Mouse (Mus musculus) gastrocnemius, postnatal 36 days (tissue): Measurements from ENCODE around the gene Traf2. TPM values are rescaled to one million over a fixed set of nuclear protein-coding genes. Genes with fewer than 3 reads are reported as not detected.

Source experiments
- total RNA-seq, 2 experiments: library from RNA; stranded (reverse); gene quantifications; 2 replicates each; pipeline ENCODE4 v1.2.3; 2021

Traf2 gene
- total RNA-seq, 2 experiments from 2014 or later = 9.8 to 11.5 TPM

Other genes starting within 250 kb of the Traf2 start
- gene Grin1, start 227.8 kb downstream of the Traf2 start, total RNA-seq = not detected
- gene Man1b1, start 214.6 kb downstream of the Traf2 start, total RNA-seq = 10 to 100 TPM; 11.9 to 15.0 TPM
- gene Dpp7, start 190.6 kb downstream of the Traf2 start, total RNA-seq = 10 to 100 TPM in 1 of 2 experiments, 1 to 10 TPM in 1; 8.7 to 11.9 TPM
- gene Uap1l1, start 181.3 kb downstream of the Traf2 start, total RNA-seq = 1 to 10 TPM; 2.2 to 3.4 TPM
- under 1 TPM; 0.10 to 0.26 TPM for gene Sapcd2, start 174.6 kb downstream of the Traf2 start, total RNA-seq
- gene Entpd2, start 151.1 kb downstream of the Traf2 start, total RNA-seq = 1 to 10 TPM; 7.2 to 9.5 TPM
- 10 to 100 TPM; 14.2 to 17.6 TPM for gene Npdc1, start 147.6 kb downstream of the Traf2 start, total RNA-seq
- not detected for gene Fut7, start 123.7 kb downstream of the Traf2 start, total RNA-seq
- gene Abca2, start 118.2 kb downstream of the Traf2 start, total RNA-seq = 10 to 100 TPM; 12.3 to 16.5 TPM
- under 1 TPM; 0.35 to 0.46 TPM for gene Clic3, start 90.1 kb downstream of the Traf2 start, total RNA-seq
- 10 to 100 TPM; 13.4 to 13.6 TPM for gene Paxx, start 85.8 kb downstream of the Traf2 start, total RNA-seq
- gene Ptgds, start 76.9 kb downstream of the Traf2 start, total RNA-seq = under 1 TPM in 1 of 2 experiments, not detected in 1; 0.39 TPM
- gene Lcn12, start 53.0 kb downstream of the Traf2 start, total RNA-seq = not detected
- 10 to 100 TPM; 75.3 to 83.6 TPM for gene Fbxw5, start 46.2 kb downstream of the Traf2 start, total RNA-seq
- 1 to 10 TPM; 1.4 to 1.5 TPM for gene C8g, start 45.2 kb downstream of the Traf2 start, total RNA-seq
- gene Edf1, start 10.9 kb upstream of the Traf2 start, total RNA-seq = 100 to 1,000 TPM; 139 to 157 TPM
- gene Mamdc4, start 27.9 kb upstream of the Traf2 start, total RNA-seq = 1 to 10 TPM in 1 of 2 experiments, under 1 TPM in 1; 0.74 to 4.7 TPM
- 10 to 100 TPM; 50.2 to 53.9 TPM for gene Phpt1, start 28.3 kb upstream of the Traf2 start, total RNA-seq
- not detected for gene Ajm1, start 34.8 kb upstream of the Traf2 start, total RNA-seq
- gene Rabl6, start 61.6 kb upstream of the Traf2 start, total RNA-seq = 10 to 100 TPM; 74.4 to 75.9 TPM
- not detected for gene Ccdc183, start 70.7 kb upstream of the Traf2 start, total RNA-seq
- gene Tmem141, start 75.1 kb upstream of the Traf2 start, total RNA-seq = 10 to 100 TPM; 11.1 to 18.7 TPM
- gene Fcna, start 81.1 kb upstream of the Traf2 start, total RNA-seq = 1 to 10 TPM; 2.3 to 3.3 TPM
- 10 to 100 TPM; 12.7 to 13.6 TPM for gene Lcn8, start 106.2 kb upstream of the Traf2 start, total RNA-seq
- not detected for gene Lcn5, start 111.0 kb upstream of the Traf2 start, total RNA-seq
- gene Lcn6, start 129.8 kb upstream of the Traf2 start, total RNA-seq = not detected
- gene Lcn10, start 135.8 kb upstream of the Traf2 start, total RNA-seq = not detected
- gene Obp2a, start 153.1 kb upstream of the Traf2 start, total RNA-seq = not detected
- 10 to 100 TPM; 15.4 to 16.3 TPM for gene Bmyc, start 159.8 kb upstream of the Traf2 start, total RNA-seq
- not detected for gene Obp2b, start 190.1 kb upstream of the Traf2 start, total RNA-seq
- not detected for gene Lcn3, start 218.6 kb upstream of the Traf2 start, total RNA-seq
- not detected for gene Lcn11, start 230.1 kb upstream of the Traf2 start, total RNA-seq
- gene Gm13539, start 235.3 kb upstream of the Traf2 start, total RNA-seq = not detected